Mouse (Mus musculus) megakaryocyte, embryonic 14.5 days (primary cell): ENCODE data around the gene Kif27. TPM values are rescaled to one million over a fixed set of nuclear protein-coding genes. Genes with fewer than 3 reads are reported as not detected.

Source experiments
- H3K27me3 ChIP-seq: replicated peaks from 2 replicates; pipeline ENCODE3; 2012; ENCODE audit warnings: inconsistent platforms
- H3K36me3 ChIP-seq: replicated peaks from 2 replicates; pipeline ENCODE3; 2012; ENCODE audit warnings: low read length, inconsistent platforms, mixed read lengths
- H3K4me1 ChIP-seq: 2 replicates; pipeline ENCODE4 v1.6.1; 2012; ENCODE audit warnings: inconsistent platforms
- H3K4me3 ChIP-seq: replicated peaks from 2 replicates; pipeline ENCODE3; 2012; ENCODE audit warnings: moderate library complexity, mild to moderate bottlenecking, inconsistent platforms
- H3K9me3 ChIP-seq: 2 replicates; pipeline ENCODE4 v1.6.1; 2012; ENCODE audit warnings: inconsistent platforms
- FLI1 ChIP-seq: IDR thresholded peaks from 2 replicates; pipeline ENCODE4 v1.6.1; 2012; ENCODE audit warnings: low read length, inconsistent platforms, mixed read lengths
- GATA1 ChIP-seq: IDR thresholded peaks from 3 replicates; pipeline ENCODE4 v1.6.1; 2012; ENCODE audit warnings: mixed read lengths, low read length, inconsistent platforms, borderline replicate concordance
- polyA plus RNA-seq: library from polyadenylated mRNA; stranded (reverse); fragments of >175 nt; gene quantifications from 2 replicates; pipeline ENCODE4 v1.2.3, GENCODE M21; 2012; ENCODE audit warnings: low replicate concordance; ENCODE audit not compliant: insufficient read depth

Gene Kif27
- polyA plus RNA-seq, 1 experiment: not detected

DNA sequence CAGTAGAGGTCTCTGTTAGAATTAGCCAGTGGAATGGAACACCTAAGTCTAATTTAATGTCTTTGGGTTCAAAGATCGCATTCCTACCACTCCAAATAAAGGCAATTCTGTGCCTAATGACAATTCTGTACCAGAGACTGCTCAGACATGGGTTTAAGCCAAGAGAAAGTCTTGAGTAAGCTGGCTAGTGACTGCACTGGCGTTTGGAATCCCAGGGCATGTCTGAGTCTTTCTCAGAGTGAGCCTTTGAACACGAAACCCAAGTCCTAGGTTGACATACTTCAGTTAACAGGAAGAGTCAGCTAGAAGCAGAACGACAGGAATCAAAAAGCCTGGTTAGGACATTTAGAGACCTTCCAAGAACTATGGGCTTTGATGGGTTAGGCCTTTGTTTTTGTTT is 75.5 kb downstream of the Kif27 start:
- H3K9me3 ChIP-seq: peaks cover 3% of the 10 kb centered on the region; the same call in 1 of the 2 replicates
- 0 out of 2 replicates have a peak, but pooled peaks cover 3% of the 10 kb centered on the region for H3K4me1 ChIP-seq
- H3K4me3 ChIP-seq: no peak overlapping the region
- peaks cover 43% of the 10 kb centered on the region for H3K27me3 ChIP-seq
- H3K36me3 ChIP-seq: no peaks in the 10 kb centered on the region
- TF ChIP-seq GATA1 (no peak), FLI1 (no peak)

- H3K27me3 ChIP-seq: peaks cover 56% of the 10 kb centered on the region
- no peak overlapping the region for H3K4me3 ChIP-seq
- no peaks in the 10 kb centered on the region for H3K36me3 ChIP-seq
- no peaks in the 10 kb centered on the region for H3K4me1 ChIP-seq
- TF ChIP-seq GATA1: no peak
- no peak for TF ChIP-seq FLI1
- H3K9me3 ChIP-seq: peaks cover 3% of the 10 kb centered on the region; the same call in 1 of the 2 replicates
These were observed 77.0 kb downstream of the Kif27 start for GRCm38 (mm10) chr13:58281936-58282335.

- Histone ChIP-seq H3K9me3 (peaks cover 7% of the 10 kb centered on the region; the same call in 1 of the 2 replicates), H3K36me3 (no peaks in the 10 kb centered on the region), H3K4me3 (no peak overlapping the region), H3K27me3 (peaks cover 64% of the 10 kb centered on the region), H3K4me1 (no peaks in the 10 kb centered on the region)
- TF ChIP-seq FLI1 (no peak), GATA1 (no peak)
These were observed 78.4 kb downstream of the Kif27 start for GRCm38 (mm10) chr13:58280528-58280927.

DNA sequence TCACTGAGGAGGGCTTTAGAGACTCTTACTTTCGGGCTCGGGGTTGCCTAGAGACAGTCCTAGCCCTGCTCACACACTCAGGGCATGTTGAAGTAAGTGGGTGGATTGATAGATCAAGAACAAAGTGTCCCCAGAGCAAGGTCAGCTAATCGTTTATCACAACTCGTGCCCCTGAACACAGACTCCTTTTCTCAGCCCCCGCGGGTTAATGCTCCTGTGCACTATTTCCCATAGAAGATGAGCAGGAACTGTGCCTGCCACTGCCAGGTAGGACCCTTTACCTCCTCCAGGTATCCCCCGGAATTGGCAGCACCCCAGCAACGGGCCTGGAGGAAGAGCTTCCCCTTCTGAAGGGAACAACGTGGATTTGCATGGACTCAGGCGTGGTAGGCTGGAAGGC is 82.7 kb downstream of the Kif27 start:
- Histone ChIP-seq H3K36me3 (no peaks in the 10 kb centered on the region), H3K4me3 (no peak overlapping the region), H3K27me3 (peaks cover 93% of the 10 kb centered on the region), H3K4me1 (peaks cover 16% of the 10 kb centered on the region), H3K9me3 (peaks cover 7% of the 10 kb centered on the region; the same call in 1 of the 2 replicates)
- TF ChIP-seq FLI1 (no peak), GATA1 (no peak)

GRCm38 (mm10) chr13:58275599-58275998 is 83.3 kb downstream of the Kif27 start, which contains the start of gene Gkap1:
TSS of gene Gkap1 (minus strand) at chr13:58275699.
- Histone ChIP-seq H3K4me1 (peaks cover 16% of the 10 kb centered on the region), H3K4me3 (peak within 1 kb of the TSS; percentile 92), H3K36me3 (no peaks in the 10 kb centered on the region), H3K27me3 (peaks cover 91% of the 10 kb centered on the region), H3K9me3 (peaks cover 7% of the 10 kb centered on the region; the same call in 1 of the 2 replicates)
- TF ChIP-seq FLI1 (no peak), GATA1 (no peak)

DNA sequence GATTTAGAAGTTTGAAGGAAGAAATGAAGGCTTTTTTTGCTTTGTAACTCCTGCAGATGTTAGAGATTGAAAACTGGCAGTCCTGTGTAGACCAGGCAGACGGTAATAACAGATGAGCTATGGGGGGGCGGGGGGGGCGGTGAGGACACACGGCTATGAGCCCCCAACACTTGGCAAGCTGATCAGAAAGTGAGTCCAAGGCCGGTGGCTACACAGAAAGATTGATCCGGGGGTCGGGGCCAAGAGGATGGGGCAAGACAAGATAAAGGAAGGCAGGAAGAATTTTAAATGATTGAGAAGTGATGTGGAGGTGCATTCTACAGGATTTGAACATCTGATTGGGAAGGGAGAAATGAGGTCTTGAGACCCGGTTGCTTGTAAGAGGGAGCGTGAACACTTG is 83.8 kb downstream of the Kif27 start:
- peaks cover 7% of the 10 kb centered on the region; the same call in 1 of the 2 replicates for H3K9me3 ChIP-seq
- no peaks in the 10 kb centered on the region for H3K36me3 ChIP-seq
- H3K27me3 ChIP-seq: peaks cover 91% of the 10 kb centered on the region
- TF ChIP-seq FLI1: no peak
- no peak for TF ChIP-seq GATA1
- peaks cover 16% of the 10 kb centered on the region for H3K4me1 ChIP-seq
- no peak overlapping the region for H3K4me3 ChIP-seq

- TF ChIP-seq FLI1 (no peak), GATA1 (no peak)
- H3K4me1 ChIP-seq: peaks cover 16% of the 10 kb centered on the region
- H3K36me3 ChIP-seq: no peaks in the 10 kb centered on the region
These were observed 84.5 kb downstream of the Kif27 start for GRCm38 (mm10) chr13:58274259-58274991.

GRCm38 (mm10) chr13:58273411-58274258 is 85.3 kb downstream of the Kif27 start:
- Histone ChIP-seq H3K36me3 (no peaks in the 10 kb centered on the region), H3K4me1 (peaks cover 16% of the 10 kb centered on the region), H3K27me3 (peaks cover 83% of the 10 kb centered on the region), H3K9me3 (peaks cover 3% of the 10 kb centered on the region; the same call in 1 of the 2 replicates), H3K4me3 (peak overlapping the region; percentile 92)
- TF ChIP-seq GATA1 (no peak), FLI1 (no peak)

More at GRCm38 (mm10) chr13:58274259-58274991, 84.5 kb downstream of the Kif27 start:
- Histone ChIP-seq H3K9me3 (peaks cover 7% of the 10 kb centered on the region; the same call in 1 of the 2 replicates), H3K27me3 (peaks cover 85% of the 10 kb centered on the region), H3K4me3 (peak overlapping the region; percentile 92)

DNA sequence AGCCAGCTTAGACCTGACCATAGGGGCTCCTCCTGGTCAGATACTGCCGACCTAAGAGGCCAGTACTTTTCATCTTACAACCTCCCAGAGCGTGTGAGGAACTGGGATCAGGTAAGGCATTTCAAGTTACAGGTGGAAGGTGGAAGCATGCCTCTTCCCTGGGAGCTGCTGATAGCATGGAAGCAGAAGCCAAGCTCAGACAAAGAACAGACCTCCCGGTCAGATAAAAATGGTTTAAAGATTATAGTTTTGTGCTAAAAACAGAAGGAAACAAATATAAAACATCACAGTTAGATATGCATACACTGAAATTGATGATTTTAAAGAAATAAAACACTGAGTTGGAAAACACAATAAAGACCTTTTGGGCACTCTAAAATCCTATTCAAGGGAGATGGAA is 92.1 kb downstream of the Kif27 start:
- peaks cover 26% of the 10 kb centered on the region for H3K27me3 ChIP-seq
- H3K9me3 ChIP-seq: no peaks in the 10 kb centered on the region
- H3K36me3 ChIP-seq: no peaks in the 10 kb centered on the region
- H3K4me1 ChIP-seq: no peaks in the 10 kb centered on the region
- TF ChIP-seq GATA1 (no peak), FLI1 (no peak)
- no peak overlapping the region for H3K4me3 ChIP-seq
